In the genomic region with DNA sequence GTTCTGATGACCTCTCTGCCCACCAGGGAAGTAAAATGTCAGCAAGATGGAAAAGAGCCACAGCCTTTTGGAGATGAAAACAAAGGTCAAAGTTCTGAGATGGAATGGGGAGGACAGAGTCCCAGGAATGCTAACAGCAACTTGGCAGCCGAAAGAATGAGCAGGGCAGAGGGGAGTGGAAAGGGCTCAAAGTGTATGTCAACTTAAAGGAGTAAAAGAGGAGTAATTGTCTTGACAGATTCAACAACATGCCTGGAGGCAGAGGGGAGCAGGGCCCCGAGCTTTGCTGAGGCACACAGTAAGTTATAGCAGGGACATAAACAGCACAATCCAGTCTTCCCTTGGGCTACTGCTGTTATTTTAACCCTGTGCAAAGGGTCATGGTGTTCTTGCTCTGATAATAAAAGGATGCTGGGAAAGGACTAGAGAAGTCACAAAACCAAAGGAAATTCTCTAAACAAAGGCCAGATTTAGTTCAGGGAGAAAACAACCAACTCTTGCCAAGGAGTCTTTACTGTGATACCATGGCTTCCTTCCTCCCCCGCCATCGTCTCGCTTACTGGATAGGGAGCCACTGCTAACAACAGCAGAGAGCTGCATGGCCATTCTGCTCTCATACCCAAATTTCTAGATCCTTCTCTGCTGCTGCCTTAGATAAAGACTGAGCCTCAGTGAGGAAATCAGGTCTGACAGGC, we compare ENCODE assay signal across 11 mouse cellular contexts. TPM values are rescaled to one million over a fixed set of nuclear protein-coding genes. Genes with fewer than 3 reads are reported as not detected.
DNase-seq lines count a peak whose midpoint lies in the region; ATAC-seq and TF ChIP-seq lines count a peak whose summit lies in the region.
"Had no signal": no experiment of that assay in that cellular context is flagged by ENCODE, and none has a peak within 500 bp of the region (broad histone marks: within the 10 kb centered on the region; RNA-seq: fewer than 3 reads in every experiment).

No protein-coding gene starts in this region.

- H3K27ac ChIP-seq in midbrain, embryonic 11.5 days (ENCODE audit: low read depth, low read length) = no peak overlapping the region
- H3K27ac ChIP-seq in midbrain, postnatal 0 days (ENCODE audit: low read depth, low read length) = no peak overlapping the region
- peak overlapping the region; percentile 28; the same call in 1 of the 2 replicates for H3K27ac ChIP-seq in embryonic facial prominence, embryonic 14.5 days (replicated peaks; ENCODE audit: low read depth, low read length)
- H3K27ac ChIP-seq in stomach, embryonic 14.5 days (ENCODE audit: low read length) = no peak overlapping the region
- H3K27ac ChIP-seq in forebrain, embryonic 14.5 days (ENCODE audit: low read depth, low read length) = no peak overlapping the region
- H3K27ac ChIP-seq in forebrain, embryonic 13.5 days = no peak overlapping the region

- H3K27me3 ChIP-seq in midbrain, embryonic 11.5 days (ENCODE audit: control insufficient read depth, insufficient read depth, low read length) = no peaks in the 10 kb centered on the region
- H3K27me3 ChIP-seq in midbrain, postnatal 0 days (ENCODE audit: insufficient read depth, low read length) = no peaks in the 10 kb centered on the region
- no peaks in the 10 kb centered on the region for H3K27me3 ChIP-seq in embryonic facial prominence, embryonic 14.5 days (replicated peaks; ENCODE audit: control insufficient read depth, insufficient read depth, low read length)
- no peaks in the 10 kb centered on the region for H3K27me3 ChIP-seq in stomach, embryonic 14.5 days (ENCODE audit: control insufficient read depth, insufficient read depth, low read length)
- H3K27me3 ChIP-seq in forebrain, embryonic 14.5 days (replicated peaks; ENCODE audit: control insufficient read depth, insufficient read depth, low read length) = no peaks in the 10 kb centered on the region
- no peaks in the 10 kb centered on the region for H3K27me3 ChIP-seq in forebrain, embryonic 13.5 days

- ATAC-seq in midbrain, embryonic 11.5 days (ENCODE audit: low FRiP score) = no peak
- ATAC-seq in midbrain, postnatal 0 days (ENCODE audit: low FRiP score) = no peak
- ATAC-seq in embryonic facial prominence, embryonic 14.5 days (ENCODE audit: low read depth) = no peak
- peak; percentile 53; the same call in 1 of the 2 replicates for ATAC-seq in stomach, embryonic 14.5 days (ENCODE audit: insufficient number of reproducible peaks, insufficient read depth, low FRiP score, low read depth)
- ATAC-seq in forebrain, embryonic 14.5 days = no peak
- ATAC-seq in forebrain, embryonic 13.5 days = no peak

- WGBS in midbrain, embryonic 11.5 days = 52% methylated on average over 5 of the region's 5 CpGs
- 63% methylated on average over 5 of the region's 5 CpGs for WGBS in midbrain, postnatal 0 days
- 32% methylated on average over 5 of the region's 5 CpGs for WGBS in embryonic facial prominence, embryonic 14.5 days
- WGBS in stomach, embryonic 14.5 days = 48% methylated on average over 5 of the region's 5 CpGs
- WGBS in forebrain, embryonic 14.5 days = 62% methylated on average over 5 of the region's 5 CpGs
- 68% methylated on average over 5 of the region's 5 CpGs for WGBS in forebrain, embryonic 13.5 days

- no peaks in the 10 kb centered on the region for H3K36me3 ChIP-seq in midbrain, embryonic 11.5 days (ENCODE audit: control insufficient read depth, insufficient read depth, low read length)
- no peaks in the 10 kb centered on the region for H3K36me3 ChIP-seq in midbrain, postnatal 0 days (ENCODE audit: insufficient read depth, low read length)
- H3K36me3 ChIP-seq in embryonic facial prominence, embryonic 14.5 days (ENCODE audit: control insufficient read depth, insufficient read depth, low read length) = no peaks in the 10 kb centered on the region
- H3K36me3 ChIP-seq in stomach, embryonic 14.5 days (ENCODE audit: control insufficient read depth, insufficient read depth, low read length) = no peaks in the 10 kb centered on the region
- H3K36me3 ChIP-seq in forebrain, embryonic 14.5 days (ENCODE audit: control insufficient read depth, insufficient read depth, low read length) = no peaks in the 10 kb centered on the region
- H3K36me3 ChIP-seq in forebrain, embryonic 13.5 days (ENCODE audit: poor library complexity, severe bottlenecking) = no peaks in the 10 kb centered on the region
- H3K36me3 ChIP-seq: G1E had no signal

- H3K9ac ChIP-seq in midbrain, embryonic 11.5 days (ENCODE audit: low read length) = no peak overlapping the region
- no peak overlapping the region for H3K9ac ChIP-seq in midbrain, postnatal 0 days (replicated peaks; ENCODE audit: low read length, poor library complexity, severe bottlenecking)
- no peak overlapping the region for H3K9ac ChIP-seq in embryonic facial prominence, embryonic 14.5 days (ENCODE audit: low read depth, low read length)
- no peak overlapping the region for H3K9ac ChIP-seq in stomach, embryonic 14.5 days (replicated peaks; ENCODE audit: low read depth, low read length)
- H3K9ac ChIP-seq in forebrain, embryonic 14.5 days (ENCODE audit: low read length) = no peak overlapping the region
- no peak overlapping the region for H3K9ac ChIP-seq in forebrain, embryonic 13.5 days

- no peak overlapping the region for H3K4me3 ChIP-seq in midbrain, embryonic 11.5 days (ENCODE audit: low read depth, low read length)
- H3K4me3 ChIP-seq in midbrain, postnatal 0 days (ENCODE audit: low read depth, low read length) = no peak overlapping the region
- no peak overlapping the region for H3K4me3 ChIP-seq in embryonic facial prominence, embryonic 14.5 days (ENCODE audit: low read depth, low read length)
- no peak overlapping the region for H3K4me3 ChIP-seq in stomach, embryonic 14.5 days (ENCODE audit: low read depth, low read length)
- H3K4me3 ChIP-seq in forebrain, embryonic 14.5 days (ENCODE audit: low read depth, low read length) = no peak overlapping the region
- no peak overlapping the region for H3K4me3 ChIP-seq in forebrain, embryonic 13.5 days

- H3K4me1 ChIP-seq in midbrain, embryonic 11.5 days (ENCODE audit: control insufficient read depth, insufficient read depth, low read length) = peaks cover 2% of the 10 kb centered on the region; the same call in 1 of the 2 replicates
- H3K4me1 ChIP-seq in midbrain, postnatal 0 days (ENCODE audit: insufficient read depth, low read length) = no peaks in the 10 kb centered on the region
- peaks cover 49% of the 10 kb centered on the region for H3K4me1 ChIP-seq in embryonic facial prominence, embryonic 14.5 days (ENCODE audit: control insufficient read depth, insufficient read depth, low read length)
- H3K4me1 ChIP-seq in stomach, embryonic 14.5 days (ENCODE audit: control insufficient read depth, insufficient read depth, low read length) = peaks cover 19% of the 10 kb centered on the region; the same call in 1 of the 2 replicates
- no peaks in the 10 kb centered on the region for H3K4me1 ChIP-seq in forebrain, embryonic 14.5 days (ENCODE audit: control insufficient read depth, insufficient read depth, low read length)
- 0 out of 2 replicates have a peak, but pooled peaks cover 8% of the 10 kb centered on the region for H3K4me1 ChIP-seq in forebrain, embryonic 13.5 days

- H3K9me3 ChIP-seq in midbrain, embryonic 11.5 days (ENCODE audit: control insufficient read depth, low read length) = no peaks in the 10 kb centered on the region
- H3K9me3 ChIP-seq in midbrain, postnatal 0 days (ENCODE audit: low read length) = no peaks in the 10 kb centered on the region
- H3K9me3 ChIP-seq in embryonic facial prominence, embryonic 14.5 days (ENCODE audit: control insufficient read depth, low read length) = no peaks in the 10 kb centered on the region
- H3K9me3 ChIP-seq in stomach, embryonic 14.5 days (ENCODE audit: control insufficient read depth, low read depth, low read length) = no peaks in the 10 kb centered on the region
- H3K9me3 ChIP-seq in forebrain, embryonic 14.5 days (replicated peaks; ENCODE audit: control insufficient read depth, low read length) = no peaks in the 10 kb centered on the region
- no peaks in the 10 kb centered on the region for H3K9me3 ChIP-seq in forebrain, embryonic 13.5 days (replicated peaks)

- no peak for TF ChIP-seq CTCF in midbrain, postnatal 0 days (IDR thresholded peaks at IDR 0.05)

- DNase-seq in midbrain, embryonic 11.5 days (ENCODE audit: low spot score, missing footprints) = peak; percentile 82
- no peak for DNase-seq in midbrain, postnatal 0 days (ENCODE audit: low spot score)
- no peak for DNase-seq in embryonic facial prominence, embryonic 14.5 days (ENCODE audit: low spot score)
- DNase-seq in kidney, adult 8-10 months = peak; percentile 74 to 83
- DNase-seq in forebrain, embryonic 14.5 days (ENCODE audit: low spot score) = no peak
- no peak for DNase-seq in right cerebral cortex, postnatal 4 days
- DNase-seq: cerebellum, adult 9-10 months; thymus, adult 2 months had no signal

- no peak overlapping the region for H3K4me2 ChIP-seq in midbrain, embryonic 11.5 days
- no peak overlapping the region for H3K4me2 ChIP-seq in midbrain, postnatal 0 days (ENCODE audit: low read depth, low read length, poor library complexity, severe bottlenecking)
- no peak overlapping the region for H3K4me2 ChIP-seq in embryonic facial prominence, embryonic 14.5 days (ENCODE audit: low read depth, low read length)
- no peak overlapping the region for H3K4me2 ChIP-seq in stomach, embryonic 14.5 days (replicated peaks; ENCODE audit: low read depth, low read length)
- no peak overlapping the region for H3K4me2 ChIP-seq in forebrain, embryonic 14.5 days (ENCODE audit: low read length)
- no peak overlapping the region for H3K4me2 ChIP-seq in forebrain, embryonic 13.5 days

RNA-seq across cellular contexts. Expression of gene P3h2, which starts 56.0 kb away (rescaled TPM):
- 2.2 and 2.3 TPM in 2 replicates for polyA plus RNA-seq in midbrain, embryonic 11.5 days (2014; fragmentation: Nextera tagmentation; extraction: Ambion mirVana)
- 1.3 and 2.0 TPM in 2 replicates for total RNA-seq in midbrain, postnatal 0 days (2014; rRNA removed)
- 0.42 and 0.43 TPM in 2 replicates for polyA plus RNA-seq in midbrain, postnatal 0 days (2015; fragmentation: Nextera tagmentation; extraction: Ambion mirVana)
- polyA plus RNA-seq in embryonic facial prominence, embryonic 14.5 days (2014; fragmentation: Nextera tagmentation; extraction: Ambion mirVana) = 9.8 and 10.3 TPM in 2 replicates
- polyA plus RNA-seq in stomach, embryonic 14.5 days (2014; fragmentation: Nextera tagmentation; extraction: Ambion mirVana) = 9.6 and 13.1 TPM in 2 replicates
- polyA plus RNA-seq in forebrain, embryonic 14.5 days (2014; fragmentation: Nextera tagmentation; extraction: Ambion mirVana) = 0.22 and 0.51 TPM in 2 replicates
- 0.32 and 0.78 TPM in 2 replicates for polyA plus RNA-seq in forebrain, embryonic 13.5 days (2015; fragmentation: Nextera tagmentation; extraction: Ambion mirVana)
- total RNA-seq: G1E had no signal
- polyA plus RNA-seq: G1E had no signal

Comparison
In these comparisons a context has a peak if more than half of its experiments do, and no peak if none do; other contexts are left out.
1. DNase-seq: peak in midbrain, embryonic 11.5 days (single experiment) and kidney, adult 8-10 months (2 of 2); none in midbrain, postnatal 0 days (single experiment), embryonic facial prominence, embryonic 14.5 days (single experiment), forebrain, embryonic 14.5 days (single experiment) and right cerebral cortex, postnatal 4 days (single experiment).